Mouse (Mus musculus) urinary bladder, postnatal 36 days (tissue): Measurements from ENCODE around the gene Gm18596.
"Not testable (repeated sequence)": the region's sequence is repeated elsewhere in the genome, so short reads cannot be mapped to it uniquely, and the experiment has no call there.

Experiments
- DNase-seq, 2 experiments: peaks; one replicate each; pipeline ENCODE4 v3.0.0; 2022; ENCODE audit warnings: low spot score in 2 of 2, mixed read lengths in 1 of 2

Gene Gm18596

DNA sequence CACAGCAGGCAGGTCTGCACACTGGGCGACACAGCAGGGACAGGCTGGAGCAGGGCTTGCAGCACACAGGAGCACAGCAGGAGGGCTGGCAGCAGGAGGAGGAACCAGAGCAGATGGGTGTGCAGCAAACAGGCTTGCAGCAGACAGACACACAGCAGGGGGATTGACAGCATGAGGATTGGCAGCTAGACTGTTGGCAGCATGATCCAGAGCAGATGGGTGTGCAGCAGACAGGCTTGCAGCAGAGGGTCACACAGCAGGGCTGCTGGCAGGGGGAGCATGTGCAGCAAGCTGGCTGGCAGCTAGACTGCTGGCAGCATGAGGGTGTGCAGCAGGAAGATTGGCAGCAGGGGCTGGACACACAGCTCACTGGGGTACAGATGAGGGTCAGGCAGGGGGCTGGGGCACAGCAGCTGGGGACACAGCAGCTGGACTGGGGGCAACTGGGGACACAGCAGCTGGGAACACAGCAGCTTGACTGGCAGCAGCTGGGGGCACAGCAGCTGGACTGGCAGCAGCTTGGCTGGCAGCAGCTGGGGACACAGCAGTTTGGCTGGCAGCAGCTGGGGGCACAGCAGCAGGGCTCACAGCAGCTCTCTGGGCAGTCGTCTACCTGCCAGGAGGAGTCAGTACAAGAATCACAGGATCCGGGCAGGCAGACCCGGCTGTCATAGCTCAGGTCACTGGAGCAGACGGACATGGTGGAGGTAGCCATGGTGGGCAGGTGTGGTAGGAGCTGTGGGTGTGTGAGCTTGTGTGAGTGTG is at the start of gene Gm18596:
Gene Gm18596, minus strand, starts transcription at position 715 of the 765 bp plus-strand sequence.
- not testable (repeated sequence) for DNase-seq

DNA sequence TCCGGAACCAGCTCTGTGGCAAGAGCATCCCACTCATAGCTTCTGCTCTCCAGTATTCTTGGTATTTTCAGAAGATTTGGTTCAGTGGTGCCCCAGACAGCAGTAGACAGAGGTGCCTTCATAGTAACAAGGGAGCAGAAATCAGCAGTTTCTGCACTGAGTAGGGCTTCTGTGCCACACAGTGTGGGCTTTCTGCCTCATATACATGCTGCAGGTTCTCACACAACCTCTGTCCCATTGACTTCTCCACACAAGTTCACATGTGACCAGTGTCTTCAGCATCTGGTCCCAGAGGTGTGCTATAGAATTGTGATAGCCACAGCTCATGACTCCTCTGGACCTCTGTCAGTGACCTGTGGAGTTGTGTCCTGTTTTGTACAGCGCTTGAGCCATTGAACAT is 46.2 kb upstream of the Gm18596 start:
- DNase-seq = no peak

DNA sequence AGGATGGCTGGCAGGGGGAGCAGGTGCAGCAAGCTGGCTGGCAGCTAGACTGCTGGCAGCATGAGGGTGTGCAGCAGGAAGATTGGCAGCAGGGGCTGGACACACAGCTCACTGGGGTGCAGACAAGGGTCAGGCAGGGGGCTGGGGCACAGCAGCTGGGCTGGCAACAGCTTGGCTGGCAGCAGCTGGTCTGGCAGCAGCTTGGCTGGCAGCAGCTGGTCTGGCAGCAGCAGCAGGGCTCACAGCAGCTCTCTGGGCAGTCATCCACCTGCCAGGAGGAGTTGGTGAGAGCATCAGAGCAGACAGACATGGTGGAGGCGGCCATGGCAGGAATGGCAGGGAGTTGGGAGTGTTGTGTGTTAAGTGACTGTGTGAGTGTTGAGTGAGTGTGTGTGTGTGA is 45.4 kb upstream of the Gm18596 start, which contains the start of gene Gm7137:
Gene Gm7137, minus strand, starts transcription at position 325 of the 400 bp plus-strand sequence.
- not testable (repeated sequence) for DNase-seq

DNA sequence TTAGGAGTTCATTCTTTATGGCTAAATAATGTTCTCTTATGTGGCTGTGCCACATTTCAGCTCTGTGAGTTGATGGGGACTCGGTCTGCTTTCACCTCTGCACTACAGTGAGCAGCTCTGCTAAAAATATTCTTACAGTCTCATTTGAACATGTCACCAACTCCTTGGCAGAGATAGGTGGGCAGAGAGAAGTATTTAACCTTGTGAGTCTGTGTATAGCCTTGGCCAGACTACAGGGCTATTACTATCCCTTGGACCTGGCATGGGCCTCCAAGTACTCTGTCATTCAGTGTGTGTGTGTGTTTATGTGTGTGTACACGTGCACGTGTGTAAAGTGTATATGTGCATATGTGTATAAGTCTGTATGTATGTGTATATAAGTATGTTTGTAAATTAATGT is 41.0 kb upstream of the Gm18596 start:
- DNase-seq = not testable (repeated sequence)

DNA sequence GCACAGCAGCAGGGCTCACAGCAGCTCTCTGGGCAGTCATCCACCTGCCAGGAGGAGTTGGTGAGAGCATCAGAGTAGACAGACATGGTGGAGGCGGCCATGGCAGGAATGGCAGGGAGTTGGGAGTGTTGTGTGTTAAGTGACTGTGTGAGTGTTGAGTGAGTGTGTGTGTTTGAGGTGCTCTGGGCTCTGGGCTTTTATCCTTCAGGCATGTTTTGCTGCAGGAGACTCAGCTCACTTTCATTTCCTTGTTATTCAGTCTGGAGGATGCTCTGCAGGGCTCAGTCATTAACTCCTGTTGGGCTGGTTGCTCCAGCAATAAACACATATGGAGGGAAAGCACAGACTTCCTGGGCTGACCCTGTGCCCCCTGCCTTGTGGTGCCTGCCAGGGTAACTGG is 40.0 kb upstream of the Gm18596 start, which contains the start of gene Gm3250:
Gene Gm3250, minus strand, starts transcription at position 101 of the 400 bp plus-strand sequence.
- DNase-seq = not testable (repeated sequence)

DNA sequence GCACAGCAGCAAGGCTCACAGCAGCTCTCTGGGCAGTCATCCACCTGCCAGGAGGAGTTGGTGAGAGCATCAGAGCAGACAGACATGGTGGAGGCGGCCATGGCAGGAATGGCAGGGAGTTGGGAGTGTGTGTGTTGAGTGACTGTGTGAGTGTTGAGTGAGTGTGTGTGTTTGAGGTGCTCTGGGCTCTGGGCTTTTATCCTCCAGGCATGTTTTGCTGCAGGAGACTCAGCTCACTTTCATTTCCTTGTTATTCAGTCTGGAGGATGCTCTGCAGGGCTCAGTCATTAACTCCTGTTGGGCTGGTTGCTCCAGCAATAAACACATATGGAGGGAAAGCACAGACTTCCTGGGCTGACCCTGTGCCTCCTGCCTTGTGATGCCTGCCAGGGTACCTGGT is 34.4 kb upstream of the Gm18596 start, which contains the start of gene Gm7138:
Gene Gm7138, minus strand, starts transcription at position 101 of the 400 bp plus-strand sequence.
- DNase-seq = not testable (repeated sequence)

DNA sequence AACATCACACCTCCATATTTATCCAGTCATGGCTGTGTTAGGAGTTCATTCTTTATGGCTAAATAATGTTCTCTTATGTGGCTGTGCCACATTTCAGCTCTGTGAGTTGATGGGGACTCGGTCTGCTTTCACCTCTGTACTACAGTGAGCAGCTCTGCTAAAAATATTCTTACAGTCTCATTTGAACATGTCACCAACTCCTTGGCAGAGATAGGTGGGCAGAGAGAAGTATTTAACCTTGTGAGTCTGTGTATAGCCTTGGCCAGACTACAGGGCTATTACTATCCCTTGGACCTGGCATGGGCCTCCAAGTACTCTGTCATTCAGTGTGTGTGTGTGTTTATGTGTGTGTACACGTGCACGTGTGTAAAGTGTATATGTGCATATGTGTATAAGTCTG is 29.7 kb upstream of the Gm18596 start:
- not testable (repeated sequence) for DNase-seq

DNA sequence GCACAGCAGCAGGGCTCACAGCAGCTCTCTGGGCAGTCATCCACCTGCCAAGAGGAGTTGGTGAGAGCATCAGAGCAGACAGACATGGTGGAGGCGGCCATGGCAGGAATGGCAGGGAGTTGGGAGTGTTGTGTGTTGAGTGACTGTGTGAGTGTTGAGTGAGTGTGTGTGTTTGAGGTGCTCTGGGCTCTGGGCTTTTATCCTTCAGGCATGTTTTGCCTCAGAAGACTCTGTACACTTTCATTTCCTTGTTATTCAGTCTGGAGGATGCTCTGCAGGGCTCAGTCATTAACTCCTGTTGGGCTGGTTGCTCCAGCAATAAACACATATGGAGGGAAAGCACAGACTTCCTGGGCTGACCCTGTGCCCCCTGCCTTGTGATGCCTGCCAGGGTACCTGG is 28.8 kb upstream of the Gm18596 start, which contains the start of gene Gm3238:
Gene Gm3238, minus strand, starts transcription at position 101 of the 400 bp plus-strand sequence.
- not testable (repeated sequence) for DNase-seq

DNA sequence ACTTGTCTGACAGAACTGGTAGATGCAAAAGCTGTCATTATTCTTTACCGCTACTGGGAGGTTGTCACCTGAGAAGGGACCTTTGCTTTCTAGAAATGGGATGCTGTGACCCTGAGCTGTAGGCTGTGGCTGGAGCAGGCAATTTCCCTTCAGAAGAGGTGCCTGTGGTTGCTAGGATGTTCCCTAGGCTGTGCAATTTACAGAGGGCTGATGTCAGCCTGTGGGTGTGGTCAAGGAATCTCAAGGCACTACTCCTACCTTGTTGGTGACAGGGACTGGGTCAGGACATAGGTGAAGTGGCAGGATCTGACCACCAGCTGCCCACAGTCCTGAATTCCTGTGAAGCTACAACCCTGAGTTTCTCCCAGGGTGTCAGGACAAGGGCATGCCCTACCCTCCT is 27.3 kb upstream of the Gm18596 start:
- no peak for DNase-seq

DNA sequence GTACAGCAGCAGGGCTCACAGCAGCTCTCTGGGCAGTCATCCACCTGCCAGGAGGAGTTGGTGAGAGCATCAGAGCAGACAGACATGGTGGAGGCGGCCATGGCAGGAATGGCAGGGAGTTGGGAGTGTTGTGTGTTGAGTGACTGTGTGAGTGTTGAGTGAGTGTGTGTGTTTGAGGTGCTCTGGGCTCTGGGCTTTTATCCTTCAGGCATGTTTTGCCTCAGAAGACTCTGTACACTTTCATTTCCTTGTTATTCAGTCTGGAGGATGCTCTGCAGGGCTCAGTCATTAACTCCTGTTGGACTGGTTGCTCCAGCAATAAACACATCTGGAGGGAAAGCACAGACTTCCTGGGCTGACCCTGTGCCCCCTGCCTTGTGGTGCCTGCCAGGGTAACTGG is 17.1 kb upstream of the Gm18596 start, which contains the start of gene Gm3233:
Gene Gm3233, minus strand, starts transcription at position 101 of the 400 bp plus-strand sequence.
- not testable (repeated sequence) for DNase-seq

DNA sequence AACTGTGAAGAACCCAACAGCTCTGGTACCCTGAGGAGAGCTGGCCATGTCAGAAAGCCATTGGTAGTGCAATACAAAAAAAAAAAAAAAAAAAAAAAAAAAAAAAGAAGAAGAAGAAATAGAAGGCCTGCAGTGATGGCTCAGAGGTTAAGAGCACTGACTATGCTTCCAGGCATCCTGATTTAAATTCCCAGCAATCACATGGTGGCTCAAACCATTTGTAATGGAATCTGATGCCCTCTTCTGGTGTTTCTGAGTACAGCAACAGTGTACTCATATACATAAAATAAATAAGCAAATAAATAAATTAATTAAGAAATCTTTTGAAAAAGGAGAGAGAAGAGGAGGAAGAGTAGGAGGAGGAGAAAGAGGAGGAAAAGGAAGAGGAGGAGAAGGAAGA is 11.0 kb upstream of the Gm18596 start:
- DNase-seq = no peak

DNA sequence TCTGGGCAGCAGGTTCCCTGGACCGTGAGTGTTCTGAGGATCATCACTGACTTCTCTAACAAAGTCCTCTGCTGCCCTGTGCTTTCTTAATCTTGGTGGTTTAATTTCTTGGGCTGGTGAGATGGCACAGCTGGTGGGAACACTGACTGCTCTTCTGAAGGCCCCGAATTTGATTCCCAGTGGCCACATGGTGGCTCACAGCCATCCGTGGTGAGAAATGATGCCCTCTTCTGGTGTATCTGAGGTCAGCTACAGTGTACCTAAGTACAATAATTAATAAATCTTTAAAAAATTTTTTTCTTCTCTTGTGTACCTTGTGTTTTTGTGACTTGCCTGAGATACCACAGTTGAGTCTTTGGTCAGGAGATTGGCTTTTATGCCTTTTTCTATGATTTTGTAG is 9.9 kb upstream of the Gm18596 start:
- not testable (repeated sequence) for DNase-seq

DNA sequence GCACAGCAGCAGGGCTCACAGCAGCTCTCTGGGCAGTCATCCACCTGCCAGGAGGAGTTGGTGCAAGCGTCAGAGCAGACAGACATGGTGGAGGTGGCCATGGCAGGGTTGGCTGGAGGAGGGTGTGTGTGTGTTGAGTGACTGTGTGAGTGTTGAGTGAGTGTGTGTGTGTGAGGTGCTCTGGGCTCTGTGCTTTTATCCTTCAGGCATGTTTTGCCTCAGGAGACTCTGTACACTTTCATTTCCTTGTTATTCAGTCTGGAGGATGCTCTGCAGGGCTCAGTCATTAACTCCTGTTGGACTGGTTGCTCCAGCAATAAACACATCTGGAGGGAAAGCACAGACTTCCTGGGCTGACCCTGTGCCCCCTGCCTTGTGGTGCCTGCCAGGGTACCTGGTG is 8.8 kb upstream of the Gm18596 start, which contains the start of gene Gm9736:
Gene Gm9736, minus strand, starts transcription at position 101 of the 400 bp plus-strand sequence.
- not testable (repeated sequence) for DNase-seq

DNA sequence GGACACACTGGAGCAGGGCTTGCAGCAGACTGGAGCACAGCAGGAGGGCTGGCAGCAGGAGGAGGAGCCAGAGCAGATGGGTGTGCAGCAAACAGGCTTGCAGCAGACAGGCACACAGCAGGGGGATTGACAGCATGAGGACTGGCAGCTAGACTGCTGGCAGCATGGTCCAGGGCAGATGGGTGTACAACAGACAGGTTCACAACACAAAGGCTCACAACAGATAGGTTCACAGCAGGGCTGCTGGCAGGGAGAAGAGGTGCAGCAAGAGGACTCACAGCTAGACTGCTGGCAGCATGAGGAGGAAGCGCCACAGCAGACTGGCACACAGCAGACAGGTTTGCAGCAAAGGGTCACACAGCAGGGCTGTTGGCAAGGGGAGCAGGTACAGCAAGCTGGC is 8.2 kb upstream of the Gm18596 start:
- not testable (repeated sequence) for DNase-seq

DNA sequence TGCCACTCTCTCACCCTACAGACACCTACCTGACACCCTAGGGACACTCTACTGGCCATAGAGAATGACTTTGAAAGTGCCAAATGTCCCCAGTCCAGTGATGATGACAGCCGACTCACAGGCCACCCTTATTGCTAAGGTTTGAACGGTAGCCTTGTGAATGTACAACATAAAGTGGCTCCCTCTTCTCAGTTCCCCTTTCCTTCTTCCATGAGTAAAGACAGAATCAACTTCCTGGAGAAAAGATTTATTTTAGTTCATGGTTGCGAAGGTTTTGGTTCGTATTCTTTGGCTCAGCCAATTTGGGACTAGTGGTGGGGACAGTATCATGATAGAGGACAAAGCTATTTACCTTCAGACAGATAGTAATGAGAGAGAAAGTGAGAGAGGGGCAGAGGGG is 3.5 kb downstream of the Gm18596 start:
- no peak for DNase-seq

DNA sequence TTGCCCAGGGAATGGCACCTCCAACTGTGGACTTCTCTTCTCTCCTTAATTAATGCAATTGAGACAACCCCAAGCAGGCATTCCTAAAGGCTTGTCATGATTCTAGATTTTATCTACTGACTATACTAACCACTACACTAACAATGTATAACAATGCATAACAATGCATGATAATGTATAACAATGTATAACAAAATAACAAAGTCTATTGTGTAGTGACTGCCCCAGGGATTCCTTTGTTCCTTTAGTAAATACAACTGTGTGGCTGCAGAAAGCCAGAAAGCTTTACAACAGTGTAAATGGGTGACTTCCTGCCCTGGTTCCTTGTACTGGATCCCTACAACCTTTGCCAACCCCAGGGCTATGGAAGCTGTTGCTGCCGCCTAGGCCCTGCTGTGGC is 6.5 kb downstream of the Gm18596 start:
- DNase-seq = no peak

DNA sequence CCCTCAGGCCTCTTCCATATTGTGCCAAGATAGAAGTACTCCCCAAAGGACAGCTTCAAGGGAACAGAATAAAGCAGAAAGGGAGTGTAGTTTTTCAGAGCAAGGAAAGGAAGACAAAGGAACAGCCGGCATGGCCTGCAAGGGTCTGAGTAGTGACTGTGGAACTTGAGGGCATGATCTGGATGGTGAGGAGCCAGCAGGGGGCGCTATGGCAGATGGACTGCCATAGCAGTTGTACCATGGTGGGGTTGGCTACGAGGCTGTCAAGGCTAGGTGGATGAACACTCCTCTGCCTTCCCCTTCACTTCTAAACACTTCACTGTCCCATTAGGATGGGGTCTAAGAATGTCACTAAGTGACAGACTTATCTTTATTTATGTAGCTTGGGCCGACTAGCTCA is 13.2 kb downstream of the Gm18596 start:
- DNase-seq = no peak

DNA sequence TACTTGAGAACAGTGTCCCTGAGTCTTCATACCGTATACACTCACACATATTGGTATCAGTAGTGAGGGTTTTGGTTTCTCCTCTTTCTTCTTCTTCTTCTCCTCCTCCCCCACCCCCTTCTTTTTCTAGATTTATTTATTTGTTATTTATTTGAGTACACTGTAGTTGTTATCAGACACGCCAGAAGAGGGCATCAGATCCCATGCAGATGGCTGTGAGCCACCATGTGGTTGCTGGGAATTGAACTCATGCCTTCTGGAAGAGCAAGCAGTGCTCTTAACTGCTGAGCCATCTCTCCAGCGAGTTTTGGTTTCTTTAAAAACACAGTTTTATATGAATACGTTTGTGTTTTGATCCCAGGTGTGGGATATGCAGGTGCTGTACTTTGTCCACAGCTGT is 14.2 kb downstream of the Gm18596 start:
- DNase-seq = no peak

DNA sequence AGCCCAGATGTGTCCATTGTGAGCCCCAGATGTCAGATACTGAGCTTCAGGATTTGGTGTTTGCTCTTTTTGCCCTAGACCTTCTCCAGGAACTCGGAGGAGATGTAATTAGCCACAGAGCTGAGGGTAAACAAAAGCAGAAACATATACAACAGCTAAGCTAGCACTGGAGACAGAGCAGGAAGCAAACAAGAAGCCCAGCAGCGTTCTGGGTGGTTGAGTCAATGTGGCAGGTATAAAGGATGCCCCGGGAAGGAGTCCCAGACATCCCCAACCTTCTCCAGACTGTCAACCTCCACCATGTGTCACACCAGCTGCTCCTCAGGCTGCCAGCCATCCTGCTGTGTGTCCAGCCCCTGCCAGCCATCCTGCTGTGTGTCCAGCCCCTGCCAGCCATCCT is 16.3 kb downstream of the Gm18596 start, which contains the start of gene Gm10100:
Gene Gm10100, plus strand, starts transcription at position 301 of the 400 bp plus-strand sequence.
- no peak for DNase-seq

DNA sequence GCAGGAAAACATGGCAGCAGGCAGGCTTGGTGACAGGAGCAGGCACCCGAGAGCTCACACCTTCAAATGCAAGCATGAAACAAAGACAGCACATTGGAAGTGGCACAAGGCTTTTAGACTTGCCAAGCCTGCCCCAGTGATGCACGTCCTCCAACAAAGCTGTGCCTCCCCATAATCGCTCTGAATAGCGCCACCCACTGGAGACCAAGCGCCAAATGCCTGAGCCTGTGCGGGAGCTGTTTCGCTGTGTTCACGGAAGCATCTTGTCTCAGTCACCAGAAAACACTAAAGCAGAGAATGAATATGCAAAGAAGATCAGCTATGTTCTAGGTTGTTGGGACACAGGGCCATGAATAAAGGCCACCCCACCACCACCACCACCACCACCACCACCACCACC is 17.6 kb downstream of the Gm18596 start:
- no peak for DNase-seq

DNA sequence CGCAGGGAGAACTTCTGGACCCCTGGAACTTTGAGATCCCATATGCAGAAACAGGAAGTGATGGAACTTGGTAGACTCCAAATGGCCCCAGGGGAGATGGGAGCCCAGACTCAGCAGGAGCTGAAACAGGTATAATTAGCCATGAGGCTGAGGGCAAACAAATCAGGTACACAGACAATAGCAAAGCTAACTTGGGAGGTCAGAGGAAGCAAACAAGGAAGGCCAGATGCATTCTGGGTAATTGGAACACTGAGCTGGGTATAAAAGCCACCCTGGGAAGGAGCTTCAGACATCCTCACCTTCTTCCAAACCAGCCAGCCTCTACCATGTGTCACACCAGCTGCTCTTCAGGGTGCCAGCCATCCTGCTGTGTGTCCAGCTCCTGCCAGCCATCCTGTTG is 22.1 kb downstream of the Gm18596 start, which contains the start of gene Krtap12-1:
Gene Krtap12-1, plus strand, starts transcription at position 301 of the 400 bp plus-strand sequence.
- not testable (repeated sequence) for DNase-seq

DNA sequence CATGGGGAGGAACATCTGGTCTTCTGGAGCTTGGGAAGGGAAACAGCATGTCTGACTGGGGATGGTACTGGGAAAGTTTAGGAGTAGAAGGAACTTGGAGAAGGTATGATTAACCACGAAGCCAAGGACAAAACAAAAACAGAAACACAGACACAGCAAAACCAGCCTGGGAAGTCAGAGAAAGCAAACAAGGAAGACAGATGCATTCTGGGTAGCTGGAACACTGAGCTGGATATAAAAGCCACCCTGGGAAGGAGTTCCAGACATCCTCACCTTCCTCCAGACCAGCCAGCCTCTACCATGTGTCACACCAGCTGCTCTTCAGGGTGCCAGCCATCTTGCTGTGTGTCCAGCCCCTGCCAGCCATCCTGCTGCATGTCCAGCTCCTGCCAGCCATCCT is 26.9 kb downstream of the Gm18596 start, which contains the start of gene Gm10142:
Gene Gm10142, plus strand, starts transcription at position 301 of the 400 bp plus-strand sequence.
- DNase-seq = no peak

DNA sequence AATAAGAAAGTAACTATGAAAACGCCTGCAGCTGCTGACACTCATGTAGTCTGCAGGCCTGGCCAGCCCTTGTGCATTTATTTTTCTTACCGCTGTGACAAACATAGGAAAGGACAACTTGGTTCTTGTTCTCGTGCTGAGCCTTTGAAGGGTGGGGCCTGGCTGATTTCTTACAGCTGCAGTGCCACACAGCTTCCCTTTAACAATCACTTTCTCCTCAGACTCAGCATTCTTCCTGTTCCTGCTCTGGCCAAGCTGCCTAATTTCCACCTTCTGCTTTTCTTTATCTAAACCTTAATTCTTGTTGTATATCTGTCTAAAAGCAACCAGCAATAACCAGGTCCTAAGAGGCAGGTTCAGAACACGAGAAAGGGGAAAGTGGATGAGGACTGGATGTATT is 28.7 kb downstream of the Gm18596 start:
- no peak for DNase-seq
